Mouse (Mus musculus): ENCODE results near the gene Kcmf1. TPM values are rescaled to one million over a fixed set of nuclear protein-coding genes. Genes with fewer than 3 reads are reported as not detected.
"Not testable (repeated sequence)": the region's sequence is repeated elsewhere in the genome, so short reads cannot be mapped to it uniquely, and the experiment has no call there.

Kcmf1 gene
- total RNA-seq, 2 experiments from 2014 or later: 95.8 to 98.9 TPM

DNA sequence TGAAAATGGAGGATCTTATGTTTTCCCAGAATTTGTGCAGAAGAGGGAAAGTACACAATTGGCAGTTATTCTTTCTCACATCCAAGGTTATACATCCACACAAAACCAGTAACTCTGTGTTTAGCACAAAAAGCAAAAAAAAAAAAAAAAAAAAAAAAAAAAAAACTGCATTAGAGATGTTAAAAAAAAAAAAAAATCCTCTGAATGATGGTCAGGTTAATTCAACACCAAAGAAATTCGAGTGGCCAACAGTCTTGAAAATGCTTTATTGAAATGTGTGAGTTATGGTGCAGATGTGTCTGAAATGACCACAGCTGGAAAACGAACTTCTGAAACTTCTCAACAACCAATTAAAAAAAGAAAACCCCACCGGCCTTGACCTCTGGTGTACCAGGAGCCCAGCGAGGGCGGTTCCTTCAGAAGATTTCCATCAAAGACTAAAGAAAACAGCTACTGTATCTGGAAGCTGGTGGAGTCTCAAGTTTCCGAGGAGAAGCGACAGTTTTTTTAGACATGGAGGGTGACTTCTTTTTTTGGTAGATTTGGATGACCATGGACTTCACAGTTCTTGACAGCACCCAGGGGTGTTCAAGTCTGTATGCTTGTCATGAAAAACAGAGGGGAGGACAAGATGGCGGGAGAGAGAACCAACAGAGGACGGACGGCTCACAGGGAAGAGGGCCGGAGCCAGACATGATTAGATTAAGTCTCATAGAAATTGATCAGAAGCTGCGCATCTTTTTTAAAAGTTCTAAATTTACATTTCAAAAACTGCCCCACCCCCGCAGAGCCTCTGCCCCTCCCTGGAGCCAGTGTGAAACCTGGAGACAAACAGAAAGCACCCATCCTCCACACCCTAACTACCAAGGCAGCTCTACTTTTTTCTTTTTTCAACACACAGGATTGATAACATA lies 58.7 kb downstream of the Kcmf1 start:
- DNase-seq: no peak

DNA sequence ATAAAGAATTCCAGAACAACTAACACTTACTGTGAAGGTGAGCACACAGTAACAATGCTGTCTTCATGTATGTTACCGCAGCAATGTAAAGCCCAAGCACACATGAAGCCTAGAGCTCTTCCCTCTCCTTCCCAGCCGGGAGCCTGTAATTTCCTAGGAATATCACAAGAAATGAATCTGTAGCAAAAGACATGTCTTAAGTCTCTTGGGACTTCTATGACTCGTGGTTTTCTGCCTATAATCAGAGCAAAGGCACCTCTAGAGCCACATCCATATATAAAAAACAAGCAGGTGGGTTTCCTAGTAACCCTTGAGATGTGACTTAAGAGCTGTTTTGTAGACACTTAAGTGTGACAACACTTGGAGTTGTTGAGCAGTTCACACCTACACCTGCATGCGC lies 62.0 kb downstream of the Kcmf1 start:
- no peak for DNase-seq

- DNase-seq: no peak
Observed at GRCm38 (mm10) chr6:72834518-72834917, 65.3 kb downstream of the Kcmf1 start.

- DNase-seq: no peak
Observed at GRCm38 (mm10) chr6:72831858-72832257, 67.9 kb downstream of the Kcmf1 start.

- DNase-seq: peak; percentile 81
Observed at GRCm38 (mm10) chr6:72831276-72831675, 68.5 kb downstream of the Kcmf1 start.

- peak; percentile 33 for DNase-seq
Observed at GRCm38 (mm10) chr6:72828857-72829256, 70.9 kb downstream of the Kcmf1 start.

DNA sequence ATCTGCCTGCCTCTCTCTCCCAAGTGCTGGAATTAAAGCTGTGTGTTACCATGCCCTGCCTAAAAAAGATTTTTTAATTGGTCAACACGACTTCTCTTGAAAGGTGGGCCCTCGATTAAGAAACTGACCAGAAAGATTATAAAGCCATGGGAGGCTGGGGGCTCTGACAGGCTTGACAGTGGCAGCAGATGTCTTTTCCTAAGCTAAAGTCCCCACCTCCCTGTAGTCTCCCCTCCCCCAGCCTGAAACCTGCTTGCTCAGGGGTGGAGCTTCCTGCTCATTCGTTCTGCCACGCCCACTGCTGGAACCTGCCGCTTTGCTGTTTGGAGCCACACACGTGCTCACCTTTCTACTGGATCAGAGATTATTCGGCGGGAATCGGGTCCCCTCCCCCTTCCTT lies 71.7 kb downstream of the Kcmf1 start:
- DNase-seq: not testable (repeated sequence)

- DNase-seq: no peak
Observed at GRCm38 (mm10) chr6:72825762-72826161, 74.0 kb downstream of the Kcmf1 start.

DNA sequence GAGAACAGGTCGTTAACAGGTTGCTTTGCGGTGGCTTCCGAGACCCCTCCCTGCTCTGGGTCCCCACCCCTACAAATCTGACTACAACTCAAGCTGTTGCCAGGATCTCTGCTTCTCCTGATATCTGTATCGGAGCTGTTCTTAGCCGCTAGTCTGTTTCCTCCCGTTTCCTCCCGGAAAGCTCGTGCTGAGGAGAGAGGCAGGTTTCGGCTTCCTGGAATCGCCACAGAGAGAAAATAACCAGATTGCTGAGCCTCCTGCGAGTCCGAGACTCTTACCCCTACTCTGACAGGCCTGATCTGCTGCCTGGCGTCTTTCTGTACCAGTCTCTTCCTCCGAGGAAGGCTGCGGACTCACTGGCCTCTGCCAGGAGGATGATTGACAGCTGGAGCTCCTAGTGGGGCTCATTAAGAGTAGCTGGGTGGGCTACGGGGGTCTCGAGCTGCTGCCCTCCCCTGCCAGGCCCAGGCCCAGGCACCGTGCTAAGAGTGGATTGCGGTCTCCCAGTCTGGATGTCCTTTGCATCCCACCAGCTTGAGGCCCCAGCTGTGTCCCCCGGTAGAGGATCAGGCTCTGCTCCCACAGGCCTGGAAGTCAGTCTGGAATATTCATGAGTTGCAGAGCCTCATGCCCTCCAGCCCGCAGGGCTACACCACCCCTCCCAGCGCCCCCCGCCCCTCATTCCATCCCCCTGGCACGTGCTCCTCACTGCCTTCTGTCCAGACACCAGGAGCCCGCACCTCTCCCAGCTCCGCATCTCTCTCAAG lies 74.6 kb downstream of the Kcmf1 start:
- DNase-seq: peak; percentile 31

GRCm38 (mm10) chr6:72813456-72813855 lies 86.3 kb downstream of the Kcmf1 start:
- DNase-seq: no peak

GRCm38 (mm10) chr6:72810248-72810647 lies 89.5 kb downstream of the Kcmf1 start:
- peak; percentile 33 for DNase-seq

DNA sequence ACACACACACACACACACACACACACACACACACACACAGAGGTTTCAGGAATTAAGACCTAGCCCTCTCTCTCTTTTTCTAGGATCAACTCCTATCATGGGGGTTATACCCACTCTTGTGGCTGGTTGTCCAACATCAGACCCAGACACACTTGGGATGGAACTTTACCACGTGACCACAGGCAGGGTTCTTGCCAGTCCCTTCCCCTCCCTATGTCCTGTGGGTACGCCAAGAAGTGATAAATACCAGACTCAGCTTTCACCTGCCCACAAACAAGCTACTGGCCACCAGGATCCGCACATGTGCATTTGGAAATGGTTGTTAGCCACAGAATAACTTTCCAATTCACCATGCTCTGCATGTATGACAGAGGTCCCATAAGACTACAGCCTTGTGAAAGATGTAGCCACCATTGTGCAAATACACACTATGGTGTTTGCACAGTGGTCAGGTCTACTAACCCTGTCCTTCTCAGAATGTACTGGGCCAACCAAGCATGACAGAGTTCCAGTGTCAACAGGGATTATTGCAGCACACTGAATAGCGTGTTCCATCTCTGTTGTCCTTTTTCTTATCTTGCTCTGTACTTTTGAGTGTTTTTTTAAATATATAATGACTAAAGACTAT lies 90.1 kb downstream of the Kcmf1 start:
- no peak for DNase-seq

- no peak for DNase-seq
Observed at GRCm38 (mm10) chr6:72808342-72808741, 91.4 kb downstream of the Kcmf1 start.

GRCm38 (mm10) chr6:72803669-72804068 lies 96.1 kb downstream of the Kcmf1 start:
- DNase-seq: no peak

- DNase-seq: peak; percentile 40
Observed at GRCm38 (mm10) chr6:72802119-72802518, 97.7 kb downstream of the Kcmf1 start.

DNA sequence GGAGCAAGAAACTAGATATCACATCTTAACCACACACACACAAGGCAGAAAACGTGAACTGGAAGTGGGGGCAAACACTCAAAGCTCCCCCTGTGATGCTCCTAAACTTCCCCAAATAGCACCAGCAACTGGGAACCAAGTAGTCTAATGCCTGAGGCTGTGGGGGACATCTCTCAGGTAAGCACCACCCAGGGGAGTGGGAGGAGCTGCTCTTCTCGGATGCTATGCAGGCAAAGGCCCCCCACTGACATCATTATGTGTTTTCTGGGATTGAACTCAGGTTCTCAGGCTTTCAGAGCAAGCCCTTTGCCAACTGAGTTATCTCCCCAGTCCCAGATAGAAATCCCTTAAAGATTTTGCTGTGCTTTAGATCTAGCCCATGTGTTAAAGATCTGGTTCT lies 99.1 kb downstream of the Kcmf1 start:
- DNase-seq: no peak

DNA sequence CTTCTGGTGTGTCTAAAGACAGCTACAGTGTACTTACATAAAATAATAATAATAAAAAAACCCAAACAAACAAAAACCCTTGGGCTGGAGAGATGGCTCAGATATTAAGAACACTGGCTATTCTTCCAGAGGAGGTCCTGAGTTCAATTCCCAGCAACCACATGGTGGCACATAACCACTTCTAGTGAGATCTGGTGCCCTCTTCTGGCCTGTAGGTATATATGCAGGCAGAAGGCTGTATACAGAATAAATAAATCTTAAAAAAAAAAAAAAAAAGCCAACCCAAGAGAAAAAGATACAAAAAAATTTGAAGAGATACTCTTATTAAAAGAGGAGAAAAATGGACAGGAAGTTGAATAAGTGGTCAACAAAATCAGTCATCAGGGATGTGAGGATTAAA lies 102.0 kb downstream of the Kcmf1 start:
- DNase-seq: no peak

- DNase-seq: no peak
Observed at GRCm38 (mm10) chr6:72795444-72795843, 104.3 kb downstream of the Kcmf1 start.

GRCm38 (mm10) chr6:72794870-72795269 lies 104.9 kb downstream of the Kcmf1 start:
- DNase-seq: no peak

DNA sequence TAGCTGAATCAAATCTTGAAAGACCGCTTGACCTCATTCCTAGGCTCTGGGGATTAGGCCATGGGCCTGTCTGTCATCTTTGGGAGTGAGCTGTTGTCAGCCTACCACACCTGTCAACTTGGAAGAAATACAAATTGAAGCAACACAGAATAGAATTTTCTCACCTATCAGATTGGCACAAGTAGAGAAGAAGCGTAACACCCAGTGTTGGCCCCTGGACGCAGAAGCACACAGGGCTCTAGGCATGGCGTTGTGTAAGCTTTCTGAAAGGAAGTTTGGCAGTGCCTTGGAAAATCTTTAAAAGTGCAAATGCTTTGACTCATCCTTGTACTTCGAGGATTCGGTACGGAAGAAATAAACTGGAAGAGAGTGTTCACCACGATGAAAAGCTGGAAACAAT lies 107.1 kb downstream of the Kcmf1 start:
- no peak for DNase-seq
